Mouse (Mus musculus) olfactory bulb, adult 2 months (tissue): ENCODE measurements around the gene Ptprn2.

ENCODE experiments used
- CTCF ChIP-seq: fragments of 200-500 bp; IDR thresholded peaks from 2 replicates; pipeline ENCODE4 v1.5.1; 2012; ENCODE audit warnings: low read depth, mild to moderate bottlenecking, low read length, moderate library complexity; ENCODE audit not compliant: insufficient read depth
- POLR2A ChIP-seq: fragments of 200-500 bp; IDR thresholded peaks from 2 replicates; pipeline ENCODE4 v1.6.1; 2012; ENCODE audit warnings: mild to moderate bottlenecking, low read depth, low read length, moderate library complexity; ENCODE audit not compliant: insufficient read depth

- no peak for TF ChIP-seq CTCF
- no peak for TF ChIP-seq POLR2A
Observed at GRCm38 (mm10) chr12:116566672-116567071, 81.2 kb downstream of the Ptprn2 start.
